Mouse (Mus musculus) testis, adult 2 months (tissue): ENCODE measurements around the gene Wnt7a.

Experiments
- CTCF ChIP-seq: fragments of 200-500 bp; IDR thresholded peaks from 2 replicates; pipeline ENCODE4 v1.5.1; 2012; ENCODE audit warnings: low read depth, mild to moderate bottlenecking, inconsistent platforms, low read length, moderate library complexity; ENCODE audit not compliant: control insufficient read depth, insufficient read depth, insufficient replicate concordance
- POLR2A ChIP-seq: fragments of 200-500 bp; IDR thresholded peaks from 2 replicates; pipeline ENCODE4 v1.6.1; 2012; ENCODE audit warnings: low read depth, mild to moderate bottlenecking, inconsistent platforms, low read length, moderate library complexity; ENCODE audit not compliant: control insufficient read depth

- no peak for TF ChIP-seq CTCF
- no peak for TF ChIP-seq POLR2A
Observed at GRCm38 (mm10) chr6:91346071-91346905, 64.9 kb downstream of the Wnt7a start.
